Mouse (Mus musculus): ENCODE measurements at regions not wholly inside any gene's neighbourhood (a gene's known extent, or its start where the extent isn't known, plus 50 kb on each side); places are given as distances from the start of the nearest gene placed in this dataset.

- no peaks in the 10 kb centered on the region for H3K27me3 ChIP-seq (ENCODE audit: control insufficient read depth, insufficient read depth, insufficient read length)
- no peaks in the 10 kb centered on the region for H3K79me2 ChIP-seq (ENCODE audit: control insufficient read depth, insufficient read depth)
- no peaks in the 10 kb centered on the region for H3K79me3 ChIP-seq (ENCODE audit: low read depth)
- no peak overlapping the region for H3K4me3 ChIP-seq (ENCODE audit: insufficient read depth, poor library complexity, severe bottlenecking)
- TF ChIP-seq USF1 (IDR thresholded peaks at IDR 0.05; ENCODE audit: low read depth) = no peak
- TF ChIP-seq CTCF (IDR thresholded peaks at IDR 0.05; ENCODE audit: control insufficient read depth, insufficient read depth, insufficient read length) = no peak
- TF ChIP-seq MAX (IDR thresholded peaks at IDR 0.05) = no peak
- no peak for TF ChIP-seq CEBPB (IDR thresholded peaks at IDR 0.05; ENCODE audit: low read depth)
- TF ChIP-seq MYOG (IDR thresholded peaks at IDR 0.05; ENCODE audit: control insufficient read depth, extremely low read depth, insufficient read length) = no peak
- no peak for TF ChIP-seq MYOD1 (IDR thresholded peaks at IDR 0.05; ENCODE audit: control insufficient read depth, insufficient read length, low read depth)
- no peak for TF ChIP-seq FOSL1 (IDR thresholded peaks at IDR 0.05; ENCODE audit: insufficient read depth, low read length, poor library complexity, severe bottlenecking)
- H3K36me3 ChIP-seq (ENCODE audit: control insufficient read depth, insufficient read depth) = no peaks in the 10 kb centered on the region
- H3ac ChIP-seq (ENCODE audit: control insufficient read depth, insufficient read length, low read depth) = no peak overlapping the region
These were observed 217.9 kb downstream of the 4933412E24Rik start for GRCm38 (mm10) chr15:59798486-59798885.

DNA sequence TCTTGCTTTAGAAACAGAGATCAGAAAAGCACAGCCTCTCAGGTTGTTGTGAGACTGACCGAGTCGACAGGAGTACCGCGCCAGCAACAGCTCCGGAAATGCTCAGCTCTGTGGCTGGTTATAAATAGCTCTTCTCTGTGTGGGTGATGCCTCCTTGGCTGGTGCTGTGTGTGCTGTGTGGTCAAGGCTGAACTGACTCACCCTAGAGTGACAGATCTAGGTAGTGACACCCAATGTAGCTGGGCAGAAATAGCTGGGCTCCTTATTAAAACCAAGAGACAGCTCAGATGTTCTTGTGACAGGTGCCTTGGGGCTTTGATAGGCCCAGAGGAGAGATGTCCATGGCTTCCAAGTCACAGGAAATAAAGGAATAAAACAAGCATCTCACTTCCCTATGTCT is 220.7 kb downstream of the 4933412E24Rik start:
- Histone ChIP-seq H3K79me3 (ENCODE audit: low read depth) (no peaks in the 10 kb centered on the region), H3K79me2 (ENCODE audit: control insufficient read depth, insufficient read depth) (no peaks in the 10 kb centered on the region), H3K36me3 (ENCODE audit: control insufficient read depth, insufficient read depth) (no peaks in the 10 kb centered on the region), H3K27me3 (ENCODE audit: control insufficient read depth, insufficient read depth, insufficient read length) (no peaks in the 10 kb centered on the region), H3ac (ENCODE audit: control insufficient read depth, insufficient read length, low read depth) (no peak overlapping the region), H3K4me3 (ENCODE audit: insufficient read depth, poor library complexity, severe bottlenecking) (no peak overlapping the region)
- TF ChIP-seq MYOD1 (IDR thresholded peaks at IDR 0.05; ENCODE audit: control insufficient read depth, insufficient read length, low read depth) = peak; percentile 83
- peak; percentile 67 for TF ChIP-seq MAX (IDR thresholded peaks at IDR 0.05)
- no peak for TF ChIP-seq MYOG (IDR thresholded peaks at IDR 0.05; ENCODE audit: control insufficient read depth, extremely low read depth, insufficient read length)
- TF ChIP-seq FOSL1 (IDR thresholded peaks at IDR 0.05; ENCODE audit: insufficient read depth, low read length, poor library complexity, severe bottlenecking) = peak; percentile 78
- TF ChIP-seq CEBPB (IDR thresholded peaks at IDR 0.05; ENCODE audit: low read depth) = no peak
- TF ChIP-seq USF1 (IDR thresholded peaks at IDR 0.05; ENCODE audit: low read depth) = no peak
- TF ChIP-seq CTCF (IDR thresholded peaks at IDR 0.05; ENCODE audit: control insufficient read depth, insufficient read depth, insufficient read length) = no peak

DNA sequence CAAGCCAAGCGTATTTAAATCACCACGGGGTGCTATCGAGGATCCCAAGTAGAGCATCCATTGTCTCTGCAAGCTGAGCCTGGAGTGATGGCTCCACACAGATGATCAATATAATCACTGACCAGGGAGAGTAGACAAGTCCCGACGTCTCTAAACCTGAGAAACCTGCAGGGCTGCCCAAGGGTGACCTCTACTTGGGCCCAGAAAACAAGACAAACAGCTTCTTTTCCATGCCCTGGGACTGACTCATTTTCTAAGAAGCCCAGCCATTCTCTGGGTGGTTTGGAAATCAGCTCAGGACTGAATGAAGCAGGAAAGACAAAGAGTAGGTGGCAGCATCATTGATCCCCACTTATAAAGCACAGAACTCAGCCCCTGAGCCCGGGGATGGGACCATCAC is 221.5 kb downstream of the 4933412E24Rik start:
- Histone ChIP-seq H3K36me3 (ENCODE audit: control insufficient read depth, insufficient read depth) (no peaks in the 10 kb centered on the region), H3ac (ENCODE audit: control insufficient read depth, insufficient read length, low read depth) (no peak overlapping the region), H3K79me3 (ENCODE audit: low read depth) (no peaks in the 10 kb centered on the region), H3K79me2 (ENCODE audit: control insufficient read depth, insufficient read depth) (no peaks in the 10 kb centered on the region), H3K4me3 (ENCODE audit: insufficient read depth, poor library complexity, severe bottlenecking) (no peak overlapping the region), H3K27me3 (ENCODE audit: control insufficient read depth, insufficient read depth, insufficient read length) (no peaks in the 10 kb centered on the region)
- no peak for TF ChIP-seq MYOD1 (IDR thresholded peaks at IDR 0.05; ENCODE audit: control insufficient read depth, insufficient read length, low read depth)
- TF ChIP-seq MYOG (IDR thresholded peaks at IDR 0.05; ENCODE audit: control insufficient read depth, extremely low read depth, insufficient read length) = no peak
- no peak for TF ChIP-seq FOSL1 (IDR thresholded peaks at IDR 0.05; ENCODE audit: insufficient read depth, low read length, poor library complexity, severe bottlenecking)
- TF ChIP-seq CTCF (IDR thresholded peaks at IDR 0.05; ENCODE audit: control insufficient read depth, insufficient read depth, insufficient read length) = no peak
- TF ChIP-seq USF1 (IDR thresholded peaks at IDR 0.05; ENCODE audit: low read depth) = no peak
- no peak for TF ChIP-seq MAX (IDR thresholded peaks at IDR 0.05)
- no peak for TF ChIP-seq CEBPB (IDR thresholded peaks at IDR 0.05; ENCODE audit: low read depth)

DNA sequence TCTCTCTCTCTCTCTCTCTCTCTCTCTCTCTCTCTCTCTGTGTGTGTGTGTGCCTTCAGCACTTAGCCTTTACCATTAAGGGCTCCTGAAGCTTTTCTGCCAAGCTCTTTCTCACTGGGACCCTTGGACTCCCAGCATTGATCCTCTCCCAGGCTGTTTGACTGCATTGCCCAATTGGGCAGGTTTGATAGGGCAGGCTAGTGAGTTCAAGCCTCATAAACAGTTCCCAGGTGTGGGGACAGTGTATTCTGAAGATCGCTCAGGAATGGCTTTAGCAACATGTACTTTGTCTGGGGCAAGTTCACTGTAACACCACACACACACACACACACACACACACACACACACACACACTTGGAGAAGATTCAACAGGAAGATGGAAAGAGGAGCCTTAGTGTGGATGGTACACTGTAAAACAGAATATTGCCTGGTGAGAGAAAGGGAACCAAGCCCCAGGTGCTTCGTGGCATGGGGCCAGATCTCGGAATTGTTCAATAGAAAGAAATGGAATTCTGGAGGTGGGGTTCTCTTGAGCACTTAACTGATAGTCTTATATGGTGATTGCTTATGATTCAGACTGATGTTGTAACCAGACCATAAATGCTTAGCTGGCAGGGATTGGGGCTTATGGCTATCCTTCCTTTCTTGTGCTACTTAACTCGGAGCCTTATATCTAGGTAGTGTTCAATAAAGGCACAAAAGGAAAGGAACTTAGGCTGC is 229.5 kb downstream of the 4933412E24Rik start:
- Histone ChIP-seq H3K36me3 (ENCODE audit: control insufficient read depth, insufficient read depth) (no peaks in the 10 kb centered on the region), H3K79me2 (ENCODE audit: control insufficient read depth, insufficient read depth) (no peaks in the 10 kb centered on the region), H3K4me3 (ENCODE audit: insufficient read depth, poor library complexity, severe bottlenecking) (no peak overlapping the region), H3ac (ENCODE audit: control insufficient read depth, insufficient read length, low read depth) (no peak overlapping the region), H3K79me3 (ENCODE audit: low read depth) (no peaks in the 10 kb centered on the region), H3K27me3 (ENCODE audit: control insufficient read depth, insufficient read depth, insufficient read length) (no peaks in the 10 kb centered on the region)
- TF ChIP-seq CTCF (IDR thresholded peaks at IDR 0.05; ENCODE audit: control insufficient read depth, insufficient read depth, insufficient read length) = no peak
- no peak for TF ChIP-seq FOSL1 (IDR thresholded peaks at IDR 0.05; ENCODE audit: insufficient read depth, low read length, poor library complexity, severe bottlenecking)

DNA sequence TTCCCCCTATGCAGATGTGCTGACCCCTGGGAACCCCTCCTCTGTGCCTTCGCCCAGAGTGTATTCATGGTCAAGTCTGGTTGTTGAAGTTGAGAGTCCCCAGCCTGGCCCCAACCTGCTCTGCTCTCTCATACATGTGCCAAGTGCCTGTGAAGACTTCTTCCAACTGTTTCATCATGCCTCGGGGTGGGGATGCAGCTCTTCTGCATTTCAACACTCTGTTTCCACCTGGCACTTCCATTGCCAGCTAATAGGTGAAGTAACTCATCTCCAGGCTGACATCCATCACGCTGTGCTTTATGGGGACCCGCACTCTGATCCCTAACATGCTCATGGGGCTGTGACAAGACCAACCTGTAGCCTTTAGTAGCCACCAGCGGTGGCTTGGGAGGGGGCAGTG is 230.4 kb downstream of the 4933412E24Rik start:
- no peaks in the 10 kb centered on the region for H3K36me3 ChIP-seq (ENCODE audit: control insufficient read depth, insufficient read depth)
- H3K79me2 ChIP-seq (ENCODE audit: control insufficient read depth, insufficient read depth) = no peaks in the 10 kb centered on the region
- H3ac ChIP-seq (ENCODE audit: control insufficient read depth, insufficient read length, low read depth) = no peak overlapping the region
- H3K79me3 ChIP-seq (ENCODE audit: low read depth) = no peaks in the 10 kb centered on the region
- H3K4me3 ChIP-seq (ENCODE audit: insufficient read depth, poor library complexity, severe bottlenecking) = no peak overlapping the region
- H3K27me3 ChIP-seq (ENCODE audit: control insufficient read depth, insufficient read depth, insufficient read length) = no peaks in the 10 kb centered on the region
- no peak for TF ChIP-seq USF1 (IDR thresholded peaks at IDR 0.05; ENCODE audit: low read depth)
- TF ChIP-seq FOSL1 (IDR thresholded peaks at IDR 0.05; ENCODE audit: insufficient read depth, low read length, poor library complexity, severe bottlenecking) = no peak
- TF ChIP-seq MYOD1 (IDR thresholded peaks at IDR 0.05; ENCODE audit: control insufficient read depth, insufficient read length, low read depth) = no peak
- no peak for TF ChIP-seq CEBPB (IDR thresholded peaks at IDR 0.05; ENCODE audit: low read depth)
- no peak for TF ChIP-seq CTCF (IDR thresholded peaks at IDR 0.05; ENCODE audit: control insufficient read depth, insufficient read depth, insufficient read length)
- TF ChIP-seq MYOG (IDR thresholded peaks at IDR 0.05; ENCODE audit: control insufficient read depth, extremely low read depth, insufficient read length) = no peak
- TF ChIP-seq MAX (IDR thresholded peaks at IDR 0.05) = no peak

- Histone ChIP-seq H3K27me3 (ENCODE audit: control insufficient read depth, insufficient read depth, insufficient read length) (no peaks in the 10 kb centered on the region), H3K79me3 (ENCODE audit: low read depth) (no peaks in the 10 kb centered on the region), H3K79me2 (ENCODE audit: control insufficient read depth, insufficient read depth) (no peaks in the 10 kb centered on the region), H3K4me3 (ENCODE audit: insufficient read depth, poor library complexity, severe bottlenecking) (no peak overlapping the region), H3K36me3 (ENCODE audit: control insufficient read depth, insufficient read depth) (no peaks in the 10 kb centered on the region), H3ac (ENCODE audit: control insufficient read depth, insufficient read length, low read depth) (no peak overlapping the region)
- no peak for TF ChIP-seq MYOG (IDR thresholded peaks at IDR 0.05; ENCODE audit: control insufficient read depth, extremely low read depth, insufficient read length)
- TF ChIP-seq MAX (IDR thresholded peaks at IDR 0.05) = no peak
- no peak for TF ChIP-seq CTCF (IDR thresholded peaks at IDR 0.05; ENCODE audit: control insufficient read depth, insufficient read depth, insufficient read length)
- no peak for TF ChIP-seq MYOD1 (IDR thresholded peaks at IDR 0.05; ENCODE audit: control insufficient read depth, insufficient read length, low read depth)
- no peak for TF ChIP-seq FOSL1 (IDR thresholded peaks at IDR 0.05; ENCODE audit: insufficient read depth, low read length, poor library complexity, severe bottlenecking)
- no peak for TF ChIP-seq CEBPB (IDR thresholded peaks at IDR 0.05; ENCODE audit: low read depth)
- TF ChIP-seq USF1 (IDR thresholded peaks at IDR 0.05; ENCODE audit: low read depth) = no peak
These were observed 231.9 kb downstream of the 4933412E24Rik start for GRCm38 (mm10) chr15:59784556-59784929.

All from C2C12 (cell line).